Mouse (Mus musculus): ENCODE data around the gene Mlycd. TPM values are rescaled to one million over a fixed set of nuclear protein-coding genes. Genes with fewer than 3 reads are reported as not detected.
A peak's percentile ranks its signal among the peaks of the same experiment; 100 is the strongest.
"Not testable (repeated sequence)": the region's sequence is repeated elsewhere in the genome, so short reads cannot be mapped to it uniquely, and the experiment has no call there.

Gene Mlycd
- 13.9 and 15.0 TPM in 2 replicates for polyA plus RNA-seq (2015; fragmentation: Nextera tagmentation; extraction: Ambion mirVana)

GRCm38 (mm10) chr8:119394524-119395026, at the start of gene Mlycd:
Gene Mlycd (plus strand): TSS chr8:119394878.
- Histone ChIP-seq H3K27me3 (ENCODE audit: control insufficient read depth, insufficient read depth, low read depth, low read length) (no peaks in the 10 kb centered on the region), H3K4me1 (ENCODE audit: control insufficient read depth, insufficient read depth, low read length) (peaks cover 11% of the 10 kb centered on the region), H3K4me2 (ENCODE audit: low read length) (peak within 1 kb of the TSS; percentile 93), H3K36me3 (ENCODE audit: control insufficient read depth, insufficient read depth, low read length) (no peaks in the 10 kb centered on the region; the same call in 1 of the 2 replicates), H3K9ac (ENCODE audit: low read depth, low read length) (peak within 1 kb of the TSS; percentile 96), H3K27ac (ENCODE audit: low read length) (peak within 1 kb of the TSS; percentile 90), H3K4me3 (ENCODE audit: low read depth, low read length) (peak within 1 kb of the TSS; percentile 86), H3K9me3 (replicated peaks; ENCODE audit: control insufficient read depth, low read length, poor library complexity, severe bottlenecking) (no peaks in the 10 kb centered on the region)
- WGBS = 2% methylated on average over 44 of the region's 44 CpGs
- ATAC-seq = peak; percentile 96

DNA sequence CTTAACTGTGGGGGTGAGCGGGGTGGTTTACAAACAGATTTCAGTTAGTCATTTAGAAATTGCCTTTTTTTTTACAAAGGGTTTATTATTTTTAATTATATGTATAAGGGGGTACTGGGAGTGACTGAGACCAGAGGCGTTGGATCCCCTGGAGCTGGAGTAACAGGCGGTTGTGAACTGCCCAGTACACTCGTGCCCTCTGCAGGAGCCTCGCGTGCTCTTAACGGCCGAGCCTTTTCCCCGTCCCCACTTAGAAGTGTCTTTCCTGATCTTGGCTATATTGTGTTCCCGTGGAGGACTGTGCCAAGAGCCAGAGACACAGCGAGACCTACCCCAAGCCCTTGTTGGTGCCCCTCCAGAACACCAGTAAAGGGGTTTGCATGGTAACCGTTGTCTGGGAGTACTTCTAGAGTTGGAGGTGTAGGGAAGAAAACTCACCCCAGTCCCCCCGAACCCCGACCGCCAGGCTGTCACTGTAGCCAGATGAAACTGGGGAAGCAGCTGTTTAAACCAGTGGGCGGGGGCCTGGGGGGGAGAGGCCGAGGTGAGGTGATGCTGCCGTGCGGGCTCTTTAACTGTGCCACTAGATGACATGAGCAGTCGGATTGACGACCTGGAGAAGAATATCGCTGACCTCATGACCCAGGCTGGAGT, 49.5 kb upstream of the Mlycd start:
- Histone ChIP-seq H3K27me3 (ENCODE audit: control insufficient read depth, insufficient read depth, low read depth, low read length) (peaks cover 5% of the 10 kb centered on the region), H3K9me3 (replicated peaks; ENCODE audit: control insufficient read depth, low read length, poor library complexity, severe bottlenecking) (no peaks in the 10 kb centered on the region), H3K4me3 (ENCODE audit: low read depth, low read length) (peak overlapping the region; percentile 82), H3K4me2 (ENCODE audit: low read length) (peak overlapping the region; percentile 80), H3K36me3 (ENCODE audit: control insufficient read depth, insufficient read depth, low read length) (peaks cover 27% of the 10 kb centered on the region), H3K9ac (ENCODE audit: low read depth, low read length) (peak overlapping the region; percentile 97), H3K27ac (ENCODE audit: low read length) (no peak overlapping the region), H3K4me1 (ENCODE audit: control insufficient read depth, insufficient read depth, low read length) (peaks cover 10% of the 10 kb centered on the region)
- peak; percentile 6; the same call in 1 of the 2 replicates for ATAC-seq
- 64% methylated on average over 22 of the region's 22 CpGs for WGBS

- WGBS = 91% methylated on average over 15 of the region's 15 CpGs
- Histone ChIP-seq H3K4me3 (ENCODE audit: low read depth, low read length) (peak overlapping the region; percentile 82), H3K27me3 (ENCODE audit: control insufficient read depth, insufficient read depth, low read depth, low read length) (peaks cover 5% of the 10 kb centered on the region), H3K9ac (ENCODE audit: low read depth, low read length) (peak overlapping the region; percentile 97; the same call in 1 of the 2 replicates), H3K4me1 (ENCODE audit: control insufficient read depth, insufficient read depth, low read length) (peaks cover 10% of the 10 kb centered on the region), H3K27ac (ENCODE audit: low read length) (no peak overlapping the region), H3K9me3 (replicated peaks; ENCODE audit: control insufficient read depth, low read length, poor library complexity, severe bottlenecking) (no peaks in the 10 kb centered on the region), H3K4me2 (ENCODE audit: low read length) (peak overlapping the region; percentile 80), H3K36me3 (ENCODE audit: control insufficient read depth, insufficient read depth, low read length) (peaks cover 27% of the 10 kb centered on the region)
- ATAC-seq = no peak
Measured at GRCm38 (mm10) chr8:119345683-119346075, 49.0 kb upstream of the Mlycd start.

GRCm38 (mm10) chr8:119351647-119352046, 43.0 kb upstream of the Mlycd start:
- ATAC-seq = no peak
- Histone ChIP-seq H3K36me3 (ENCODE audit: control insufficient read depth, insufficient read depth, low read length) (peaks cover 23% of the 10 kb centered on the region), H3K27me3 (ENCODE audit: control insufficient read depth, insufficient read depth, low read depth, low read length) (no peaks in the 10 kb centered on the region), H3K9ac (ENCODE audit: low read depth, low read length) (no peak overlapping the region), H3K9me3 (replicated peaks; ENCODE audit: control insufficient read depth, low read length, poor library complexity, severe bottlenecking) (no peaks in the 10 kb centered on the region), H3K4me3 (ENCODE audit: low read depth, low read length) (no peak overlapping the region), H3K27ac (ENCODE audit: low read length) (no peak overlapping the region), H3K4me2 (ENCODE audit: low read length) (no peak overlapping the region), H3K4me1 (ENCODE audit: control insufficient read depth, insufficient read depth, low read length) (no peaks in the 10 kb centered on the region)
- 94% methylated on average over 19 of the region's 19 CpGs for WGBS

- ATAC-seq = no peak
- Histone ChIP-seq H3K9me3 (replicated peaks; ENCODE audit: control insufficient read depth, low read length, poor library complexity, severe bottlenecking) (no peaks in the 10 kb centered on the region), H3K4me2 (ENCODE audit: low read length) (no peak overlapping the region), H3K4me3 (ENCODE audit: low read depth, low read length) (no peak overlapping the region), H3K27ac (ENCODE audit: low read length) (no peak overlapping the region), H3K27me3 (ENCODE audit: control insufficient read depth, insufficient read depth, low read depth, low read length) (no peaks in the 10 kb centered on the region), H3K4me1 (ENCODE audit: control insufficient read depth, insufficient read depth, low read length) (no peaks in the 10 kb centered on the region), H3K36me3 (ENCODE audit: control insufficient read depth, insufficient read depth, low read length) (peaks cover 16% of the 10 kb centered on the region), H3K9ac (ENCODE audit: low read depth, low read length) (no peak overlapping the region)
- WGBS = 82% methylated on average over 10 of the region's 10 CpGs
Measured at GRCm38 (mm10) chr8:119352977-119353658, 41.6 kb upstream of the Mlycd start.

DNA sequence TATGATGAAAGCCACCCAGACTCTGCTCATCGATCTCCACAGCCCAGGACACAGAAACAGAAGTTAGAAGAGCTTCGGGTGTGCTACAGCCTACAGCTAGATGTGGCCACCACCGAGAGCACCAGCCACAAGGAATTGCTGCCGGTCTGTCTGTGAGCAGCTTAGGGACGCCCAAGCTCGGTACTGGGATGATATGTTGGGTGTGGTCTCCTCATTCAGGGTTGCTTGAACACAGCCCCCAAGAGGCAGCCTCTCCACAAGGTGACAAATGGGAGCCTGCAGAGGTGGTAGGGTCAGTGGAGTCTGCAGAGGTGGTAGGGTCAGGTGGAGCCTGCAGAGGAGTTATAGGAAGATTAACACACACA, 41.0 kb upstream of the Mlycd start:
- no peak overlapping the region for H3K4me2 ChIP-seq (ENCODE audit: low read length)
- H3K27me3 ChIP-seq (ENCODE audit: control insufficient read depth, insufficient read depth, low read depth, low read length) = no peaks in the 10 kb centered on the region
- 94% methylated on average over 6 of the region's 6 CpGs for WGBS
- peaks cover 11% of the 10 kb centered on the region for H3K36me3 ChIP-seq (ENCODE audit: control insufficient read depth, insufficient read depth, low read length)
- ATAC-seq = no peak
- no peak overlapping the region for H3K4me3 ChIP-seq (ENCODE audit: low read depth, low read length)
- no peaks in the 10 kb centered on the region for H3K9me3 ChIP-seq (replicated peaks; ENCODE audit: control insufficient read depth, low read length, poor library complexity, severe bottlenecking)
- no peaks in the 10 kb centered on the region for H3K4me1 ChIP-seq (ENCODE audit: control insufficient read depth, insufficient read depth, low read length)
- no peak overlapping the region for H3K9ac ChIP-seq (ENCODE audit: low read depth, low read length)
- H3K27ac ChIP-seq (ENCODE audit: low read length) = no peak overlapping the region

DNA sequence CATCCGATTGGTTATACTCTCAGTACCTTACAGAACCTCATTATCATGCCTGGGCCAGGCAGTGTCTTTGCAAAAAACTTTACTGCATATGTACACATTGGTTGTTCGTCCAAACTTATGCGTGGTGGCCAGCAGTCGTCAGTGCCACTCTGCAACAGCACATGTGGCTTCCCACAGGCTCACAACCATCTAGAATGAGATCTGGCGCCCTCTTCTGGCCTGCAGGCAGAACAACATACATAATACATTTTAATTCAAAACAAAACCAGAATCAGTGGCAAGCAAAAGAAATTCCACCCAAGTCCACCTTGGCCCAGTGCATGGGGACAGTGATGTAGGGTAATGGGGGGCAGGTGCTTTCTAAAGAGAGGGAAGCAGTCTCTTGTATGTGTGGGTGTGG, 38.0 kb upstream of the Mlycd start:
- H3K27me3 ChIP-seq (ENCODE audit: control insufficient read depth, insufficient read depth, low read depth, low read length); H3K27ac ChIP-seq (ENCODE audit: low read length); ATAC-seq; H3K4me2 ChIP-seq (ENCODE audit: low read length); H3K9ac ChIP-seq (ENCODE audit: low read depth, low read length); H3K36me3 ChIP-seq (ENCODE audit: control insufficient read depth, insufficient read depth, low read length); H3K9me3 ChIP-seq (replicated peaks; ENCODE audit: control insufficient read depth, low read length, poor library complexity, severe bottlenecking); H3K4me1 ChIP-seq (ENCODE audit: control insufficient read depth, insufficient read depth, low read length); H3K4me3 ChIP-seq (ENCODE audit: low read depth, low read length): not testable (repeated sequence)
- 54% methylated on average over 5 of the region's 5 CpGs for whole genome bisulfite sequencing

- H3K27me3 ChIP-seq (ENCODE audit: control insufficient read depth, insufficient read depth, low read depth, low read length) = no peaks in the 10 kb centered on the region
- ATAC-seq = no peak
- no peak overlapping the region for H3K9ac ChIP-seq (ENCODE audit: low read depth, low read length)
- H3K9me3 ChIP-seq (replicated peaks; ENCODE audit: control insufficient read depth, low read length, poor library complexity, severe bottlenecking) = no peaks in the 10 kb centered on the region
- 83% methylated on average over 7 of the region's 7 CpGs for WGBS
- H3K27ac ChIP-seq (ENCODE audit: low read length) = no peak overlapping the region
- no peaks in the 10 kb centered on the region for H3K36me3 ChIP-seq (ENCODE audit: control insufficient read depth, insufficient read depth, low read length)
- H3K4me1 ChIP-seq (ENCODE audit: control insufficient read depth, insufficient read depth, low read length) = no peaks in the 10 kb centered on the region
- no peak overlapping the region for H3K4me2 ChIP-seq (ENCODE audit: low read length)
- no peak overlapping the region for H3K4me3 ChIP-seq (ENCODE audit: low read depth, low read length)
Measured at GRCm38 (mm10) chr8:119358175-119358574, 36.5 kb upstream of the Mlycd start.

DNA sequence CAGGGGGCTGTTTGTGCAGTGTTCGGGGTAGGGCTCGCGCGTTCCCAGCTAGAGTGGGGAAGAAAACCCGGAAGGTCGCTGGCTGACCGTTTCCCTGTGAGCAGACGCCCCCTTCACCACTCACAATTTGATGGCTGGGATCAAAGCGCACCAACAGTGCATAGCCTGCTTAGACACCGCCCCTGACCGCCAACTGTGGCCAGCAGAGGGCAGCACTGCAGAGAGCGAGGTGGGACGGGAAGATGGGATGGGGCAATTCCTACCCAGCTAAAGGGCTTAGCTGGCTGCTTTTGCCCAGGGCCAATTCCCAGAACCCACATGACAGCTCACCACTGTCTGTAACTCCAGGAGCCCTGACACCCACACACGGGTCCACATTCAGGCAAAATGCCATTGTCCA, 35.8 kb upstream of the Mlycd start:
- WGBS = 43% methylated on average over 14 of the region's 14 CpGs
- no peaks in the 10 kb centered on the region for H3K4me1 ChIP-seq (ENCODE audit: control insufficient read depth, insufficient read depth, low read length)
- no peaks in the 10 kb centered on the region for H3K27me3 ChIP-seq (ENCODE audit: control insufficient read depth, insufficient read depth, low read depth, low read length)

More for the DNA sequence above, 35.8 kb upstream of the Mlycd start:
- Histone ChIP-seq H3K27ac (ENCODE audit: low read length) (no peak overlapping the region), H3K4me3 (ENCODE audit: low read depth, low read length) (no peak overlapping the region), H3K9me3 (replicated peaks; ENCODE audit: control insufficient read depth, low read length, poor library complexity, severe bottlenecking) (no peaks in the 10 kb centered on the region), H3K9ac (ENCODE audit: low read depth, low read length) (no peak overlapping the region), H3K4me2 (ENCODE audit: low read length) (no peak overlapping the region), H3K36me3 (ENCODE audit: control insufficient read depth, insufficient read depth, low read length) (no peaks in the 10 kb centered on the region)
- no peak for ATAC-seq
